Mouse (Mus musculus): ENCODE data around the gene Depdc5.

Gene Depdc5

GRCm38 (mm10) chr5:33003500-33003899 lies 140.0 kb downstream of the Depdc5 start:
- peak; percentile 12 for DNase-seq

GRCm38 (mm10) chr5:33004110-33004509 lies 140.6 kb downstream of the Depdc5 start:
- no peak for DNase-seq

- no peak for DNase-seq
Observed at GRCm38 (mm10) chr5:33005442-33006145, 142.1 kb downstream of the Depdc5 start.

GRCm38 (mm10) chr5:33006670-33007069 lies 143.2 kb downstream of the Depdc5 start:
- DNase-seq: no peak

- DNase-seq: no peak
Observed at GRCm38 (mm10) chr5:33007371-33007770, 143.9 kb downstream of the Depdc5 start.

- DNase-seq: no peak
Observed at GRCm38 (mm10) chr5:33009301-33009700, 145.8 kb downstream of the Depdc5 start.

GRCm38 (mm10) chr5:33009818-33010812 lies 146.6 kb downstream of the Depdc5 start:
- DNase-seq: no peak

- no peak for DNase-seq
Observed at GRCm38 (mm10) chr5:33011132-33012106, 147.9 kb downstream of the Depdc5 start.

- DNase-seq: no peak
Observed at GRCm38 (mm10) chr5:33014096-33014495, 150.6 kb downstream of the Depdc5 start.

- DNase-seq: no peak
Observed at GRCm38 (mm10) chr5:33015579-33015978, 152.1 kb downstream of the Depdc5 start.

GRCm38 (mm10) chr5:33018189-33018560 lies 154.7 kb downstream of the Depdc5 start:
- DNase-seq: no peak

GRCm38 (mm10) chr5:33018561-33019425 lies 155.3 kb downstream of the Depdc5 start, which contains the start of gene Ywhah:
Ywhah (plus strand) TSS chr5:33018816.
- peak; percentile 98 for DNase-seq

- DNase-seq: peak; percentile 36
Observed at GRCm38 (mm10) chr5:33019426-33019821, 155.9 kb downstream of the Depdc5 start.

GRCm38 (mm10) chr5:33021622-33022021 lies 158.1 kb downstream of the Depdc5 start:
- peak; percentile 52 for DNase-seq

GRCm38 (mm10) chr5:33023337-33023736 lies 159.8 kb downstream of the Depdc5 start:
- DNase-seq: no peak

GRCm38 (mm10) chr5:33024474-33024873 lies 161.0 kb downstream of the Depdc5 start:
- no peak for DNase-seq

GRCm38 (mm10) chr5:33028656-33029055 lies 165.2 kb downstream of the Depdc5 start:
- no peak for DNase-seq

- DNase-seq: no peak
Observed at GRCm38 (mm10) chr5:33030425-33031175, 167.1 kb downstream of the Depdc5 start.

GRCm38 (mm10) chr5:33032036-33032773 lies 168.7 kb downstream of the Depdc5 start:
- no peak for DNase-seq

- DNase-seq: peak; percentile 81
Observed at GRCm38 (mm10) chr5:33033121-33033520, 169.6 kb downstream of the Depdc5 start.
